Mouse (Mus musculus): Measurements from ENCODE around the gene Pdzd4.

The Pdzd4 gene

DNA sequence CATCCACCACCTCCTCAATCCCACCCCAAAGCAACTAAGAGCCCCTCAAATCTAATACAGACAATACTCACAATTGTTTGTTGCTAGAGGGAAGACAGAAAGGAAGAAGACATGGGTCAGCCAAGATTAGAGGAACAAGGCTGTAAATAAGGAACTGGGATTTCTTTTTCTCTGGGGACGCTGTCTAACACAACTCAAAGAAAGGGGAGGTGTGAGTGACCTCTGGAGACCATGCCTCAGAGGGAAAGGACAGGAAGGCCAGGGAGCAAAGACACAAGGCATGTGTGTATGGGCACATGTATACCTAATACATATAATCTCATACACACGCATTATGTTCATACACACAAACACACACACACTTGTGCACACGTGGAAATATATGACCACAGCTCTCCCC is 42.5 kb downstream of the Pdzd4 start:
- DNase-seq, result no peak

GRCm38 (mm10) chrX:73774802-73775483 is 49.8 kb downstream of the Pdzd4 start:
- DNase-seq, result no peak

- no peak for DNase-seq
Measured at GRCm38 (mm10) chrX:73774168-73774760, 50.5 kb downstream of the Pdzd4 start, which contains the start of gene Srpk3. Gene Srpk3, plus strand, starts transcription at chrX:73774405.

DNA sequence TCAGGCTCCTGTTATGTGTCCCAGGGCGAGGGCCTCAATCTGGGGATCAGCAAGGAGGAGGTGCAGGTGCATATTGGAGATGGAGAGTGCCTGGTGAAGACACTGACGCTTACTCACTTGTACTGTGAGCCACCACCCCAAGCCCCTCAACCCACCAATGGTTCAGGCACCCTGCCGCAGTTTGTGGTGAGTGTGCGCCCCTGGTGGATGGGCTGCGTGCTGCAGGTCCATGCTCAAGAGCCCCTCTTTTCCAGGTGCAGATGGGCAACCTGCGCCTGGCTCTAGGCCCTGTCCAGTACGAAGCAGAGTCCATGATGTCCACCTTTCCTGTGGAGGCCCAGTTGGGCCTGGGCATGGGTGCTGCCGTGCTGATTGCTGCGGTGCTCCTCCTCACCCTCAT is 57.5 kb downstream of the Pdzd4 start:
- peak; percentile 21 for DNase-seq

- peak; percentile 22 for DNase-seq
Measured at GRCm38 (mm10) chrX:73765311-73765710, 59.5 kb downstream of the Pdzd4 start.

- DNase-seq, result no peak
Measured at GRCm38 (mm10) chrX:73758611-73759290, 66.0 kb downstream of the Pdzd4 start.

DNA sequence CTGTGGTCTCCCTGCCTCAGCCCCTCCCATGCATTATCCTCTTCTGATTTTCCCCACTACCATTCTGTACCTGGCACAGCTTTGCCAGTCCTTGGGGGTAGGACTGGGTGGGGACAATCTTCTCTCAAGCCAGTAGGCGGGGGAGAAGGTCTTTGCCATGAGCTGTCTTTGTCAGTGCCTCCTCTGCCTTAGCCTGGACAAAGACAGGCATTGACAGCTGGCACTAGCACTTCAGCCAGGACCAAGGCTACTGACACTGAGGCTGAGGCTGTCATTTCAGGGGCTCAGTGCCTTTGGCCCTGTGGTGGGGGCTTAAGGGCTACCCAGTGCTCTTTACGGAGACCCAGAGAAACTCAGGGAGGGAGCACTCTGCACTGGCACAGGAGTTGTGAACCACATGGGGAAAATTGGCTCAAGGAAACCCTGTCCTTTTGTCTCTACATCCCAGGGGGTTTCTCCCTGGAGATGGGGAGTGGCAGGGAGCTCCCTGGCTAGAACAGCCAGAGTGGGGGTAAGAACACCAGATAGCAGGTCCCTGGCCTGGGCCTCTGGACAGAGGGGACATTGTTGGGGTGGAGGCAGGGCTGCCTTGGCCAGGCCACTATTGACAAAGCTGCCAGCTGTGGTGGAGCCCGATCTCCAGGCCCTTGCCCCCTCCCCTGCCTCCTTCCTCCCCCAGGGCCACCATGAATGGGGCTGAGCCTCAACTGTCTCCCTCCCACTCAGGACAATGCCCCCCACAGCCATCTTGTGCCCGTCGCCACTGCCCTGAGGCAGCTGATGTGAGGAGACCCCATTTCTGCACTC is 68.2 kb downstream of the Pdzd4 start, which contains the start of gene Plxnb3:
Plxnb3 (plus strand) TSS at position 757 of the 807 bp plus-strand sequence.
- no peak for DNase-seq

DNA sequence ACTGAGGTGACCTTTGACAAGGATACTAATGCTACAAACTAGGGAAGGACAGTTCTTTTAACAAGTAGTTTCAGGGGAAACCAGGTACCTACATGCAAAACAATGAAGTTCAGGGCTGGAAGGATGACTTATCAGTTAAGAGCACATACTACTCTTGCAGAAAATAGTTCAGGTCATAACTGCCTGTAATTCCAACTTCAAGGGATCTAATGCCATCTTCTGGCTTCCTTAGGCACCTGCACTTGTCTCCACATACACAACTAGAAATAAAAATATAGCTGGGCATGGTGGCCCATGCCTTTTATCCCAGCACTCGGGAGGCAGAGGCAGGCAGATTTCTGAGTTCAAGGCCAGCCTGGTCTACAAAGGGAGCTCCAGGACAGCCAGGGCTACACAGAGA is 75.8 kb downstream of the Pdzd4 start:
- no peak for DNase-seq

GRCm38 (mm10) chrX:73744774-73745481 is 79.8 kb downstream of the Pdzd4 start:
- no peak for DNase-seq

Measured in liver (tissue).